Mouse (Mus musculus) hindbrain, postnatal 0 days (tissue): Measurements from ENCODE around the gene Loxl3. TPM values are rescaled to one million over a fixed set of nuclear protein-coding genes. Genes with fewer than 3 reads are reported as not detected.

Source experiments
- ATAC-seq: fragments of 200-750 bp; cut with Nextera tagmentation; 2 replicates; pipeline ENCODE4 v1.8.0; 2017; ENCODE audit warnings: mild to moderate bottlenecking, moderate TSS enrichment, moderate library complexity
- DNase-seq: peaks from one replicate; pipeline ENCODE4 v3.0.0-alpha.2; 2015; ENCODE audit warnings: low spot score
- H3K27ac ChIP-seq: fragments of 300-500 bp; sonication (generic); 2 replicates; pipeline ENCODE4 v1.5.1; 2014; ENCODE audit warnings: mild to moderate bottlenecking
- H3K27me3 ChIP-seq: fragments of 300-500 bp; sonication (generic); 2 replicates; pipeline ENCODE4 v1.6.1; 2014; ENCODE audit warnings: low read length, mixed read lengths; ENCODE audit not compliant: insufficient read depth
- H3K36me3 ChIP-seq: fragments of 300-500 bp; sonication (generic); 2 replicates; pipeline ENCODE4 v1.6.1; 2014; ENCODE audit warnings: low read length, mixed read lengths; ENCODE audit not compliant: insufficient read depth
- H3K4me1 ChIP-seq: fragments of 300-500 bp; sonication (generic); 2 replicates; pipeline ENCODE4 v1.6.1; 2014; ENCODE audit warnings: antibody characterized with exemption, low read length, mixed read lengths; ENCODE audit not compliant: insufficient read depth
- H3K4me2 ChIP-seq: fragments of 300-500 bp; sonication (generic); 2 replicates; pipeline ENCODE4 v1.6.1; 2014; ENCODE audit warnings: low read depth, mild to moderate bottlenecking, low read length, moderate library complexity, mixed read lengths
- H3K4me3 ChIP-seq: fragments of 300-500 bp; sonication (generic); 2 replicates; pipeline ENCODE4 v1.5.1; 2014; ENCODE audit warnings: low read length
- H3K9ac ChIP-seq: fragments of 300-500 bp; sonication (generic); replicated peaks from 2 replicates; pipeline ENCODE4 v1.6.1; 2014; ENCODE audit warnings: mild to moderate bottlenecking, low read length, moderate library complexity, mixed read lengths
- H3K9me3 ChIP-seq: fragments of 300-500 bp; sonication (generic); 2 replicates; pipeline ENCODE4 v1.6.1; 2016; ENCODE audit warnings: low read length, mixed read lengths
- CTCF ChIP-seq: IDR thresholded peaks from 2 replicates; pipeline ENCODE4 v1.5.1; 2016; ENCODE audit warnings: antibody characterized with exemption, control low read depth, low read depth
- WGBS: fragments of 180-500 bp; shearing (Covaris S2); extraction: QIAGEN DNeasy Blood & Tissue Kit; methylation state at CpG from one replicate; pipeline ENCODE4 v1.1.7; 2014; 5-methylcytosine and 5-hydroxymethylcytosine counted together
- polyA plus RNA-seq: library from polyadenylated mRNA; unstranded; fragments of >200 nt; fragmentation: Nextera tagmentation; extraction: Ambion mirVana; gene quantifications from 2 replicates; pipeline ENCODE4 v1.2.1, GENCODE M21; 2015
- total RNA-seq: library from RNA; depleted of rRNA; stranded (reverse); fragments of >200 nt; gene quantifications from 2 replicates; pipeline ENCODE4 v1.2.3, GENCODE M21; 2014

Gene Loxl3
- total and polyA plus RNA-seq, 2 experiments from 2014 or later: 5.6 to 6.1 TPM

GRCm38 (mm10) chr6:83083497-83083896 lies 49.5 kb downstream of the Loxl3 start:
- no peak for ATAC-seq
- H3K4me2 ChIP-seq: no peak overlapping the region
- no peak overlapping the region for H3K27ac ChIP-seq
- H3K4me3 ChIP-seq: no peak overlapping the region
- H3K4me1 ChIP-seq: no peaks in the 10 kb centered on the region
- H3K36me3 ChIP-seq: 0 out of 2 replicates have a peak, but pooled peaks cover 4% of the 10 kb centered on the region
- H3K27me3 ChIP-seq: peaks cover 47% of the 10 kb centered on the region
- no peak overlapping the region for H3K9ac ChIP-seq
- no peak for TF ChIP-seq CTCF
- H3K9me3 ChIP-seq: no peaks in the 10 kb centered on the region
- WGBS: 6% methylated on average over 5 of the region's 5 CpGs
- DNase-seq: no peak

- 0 out of 2 replicates have a peak, but pooled peaks cover 4% of the 10 kb centered on the region for H3K36me3 ChIP-seq
- no peak for TF ChIP-seq CTCF
- no peak overlapping the region for H3K9ac ChIP-seq
- no peak overlapping the region for H3K4me3 ChIP-seq
- no peak for DNase-seq
- H3K9me3 ChIP-seq: no peaks in the 10 kb centered on the region
- no peak for ATAC-seq
- H3K4me1 ChIP-seq: no peaks in the 10 kb centered on the region
- H3K27me3 ChIP-seq: peaks cover 55% of the 10 kb centered on the region
- WGBS: 5% methylated on average over 6 of the region's 6 CpGs
- no peak overlapping the region for H3K4me2 ChIP-seq
- H3K27ac ChIP-seq: no peak overlapping the region
Observed at GRCm38 (mm10) chr6:83084477-83084876, 50.5 kb downstream of the Loxl3 start.

GRCm38 (mm10) chr6:83086121-83087035 lies 52.4 kb downstream of the Loxl3 start, which contains the start of gene Lbx2:
TSS of gene Lbx2 (plus strand) at chr6:83086367.
- Histone ChIP-seq H3K9me3 (no peaks in the 10 kb centered on the region), H3K9ac (no peak within 1 kb of the TSS), H3K27me3 (peaks cover 61% of the 10 kb centered on the region), H3K36me3 (0 out of 2 replicates have a peak, but pooled peaks cover 4% of the 10 kb centered on the region), H3K4me1 (no peaks in the 10 kb centered on the region), H3K4me2 (peak within 1 kb of the TSS; percentile 37; the same call in 1 of the 2 replicates), H3K27ac (no peak within 1 kb of the TSS), H3K4me3 (no peak within 1 kb of the TSS)
- 2% methylated on average over 41 of the region's 42 CpGs for WGBS
- DNase-seq (no peak), ATAC-seq (no peak)
- no peak for TF ChIP-seq CTCF

GRCm38 (mm10) chr6:83087205-83087925 lies 53.4 kb downstream of the Loxl3 start:
- no peak overlapping the region for H3K9ac ChIP-seq
- peaks cover 61% of the 10 kb centered on the region for H3K27me3 ChIP-seq
- H3K4me1 ChIP-seq: no peaks in the 10 kb centered on the region
- DNase-seq (no peak), ATAC-seq (no peak)
- WGBS: 1% methylated on average over 47 of the region's 47 CpGs
- 0 out of 2 replicates have a peak, but pooled peaks cover 3% of the 10 kb centered on the region for H3K36me3 ChIP-seq
- no peak for TF ChIP-seq CTCF
- H3K27ac ChIP-seq: no peak overlapping the region
- H3K4me2 ChIP-seq: peak overlapping the region; percentile 37
- H3K4me3 ChIP-seq: peak overlapping the region; percentile 20; the same call in 1 of the 2 replicates
- no peaks in the 10 kb centered on the region for H3K9me3 ChIP-seq

- no peak for TF ChIP-seq CTCF
- Histone ChIP-seq H3K4me1 (no peaks in the 10 kb centered on the region), H3K36me3 (no peaks in the 10 kb centered on the region), H3K4me2 (peak overlapping the region; percentile 37), H3K9me3 (no peaks in the 10 kb centered on the region), H3K27ac (no peak overlapping the region), H3K27me3 (peaks cover 61% of the 10 kb centered on the region), H3K4me3 (peak overlapping the region; percentile 20; the same call in 1 of the 2 replicates), H3K9ac (no peak overlapping the region)
- DNase-seq (no peak), ATAC-seq (no peak)
- 9% methylated on average over 9 of the region's 9 CpGs for WGBS
Observed at GRCm38 (mm10) chr6:83087926-83088260, 53.9 kb downstream of the Loxl3 start.

- Histone ChIP-seq H3K4me1 (no peaks in the 10 kb centered on the region), H3K27me3 (peaks cover 22% of the 10 kb centered on the region)
- 42% methylated on average over 6 of the region's 6 CpGs for WGBS
Observed at GRCm38 (mm10) chr6:83092416-83093127, 58.6 kb downstream of the Loxl3 start.

More at GRCm38 (mm10) chr6:83092416-83093127, 58.6 kb downstream of the Loxl3 start:
- no peak for TF ChIP-seq CTCF
- Histone ChIP-seq H3K4me3 (no peak overlapping the region), H3K9me3 (no peaks in the 10 kb centered on the region), H3K36me3 (no peaks in the 10 kb centered on the region), H3K27ac (no peak overlapping the region), H3K9ac (no peak overlapping the region), H3K4me2 (no peak overlapping the region)
- DNase-seq (no peak), ATAC-seq (no peak)
